Mouse (Mus musculus) layer of hippocampus, adult 18-20 months (tissue): ENCODE measurements around the gene Dmc1. TPM values are rescaled to one million over a fixed set of nuclear protein-coding genes. Genes with fewer than 3 reads are reported as not detected.
A peak's percentile ranks its signal among the peaks of the same experiment; 100 is the strongest.

Experiments used
- DNase-seq, 2 experiments: peaks; one replicate each; pipeline ENCODE4 v3.0.0; 2022; ENCODE audit warnings: low spot score in 2 of 2
- microRNA-seq, 2 experiments: library from miRNA; unstranded; fragments of <30 nt; microRNA quantifications; one replicate each; pipeline ENCODE4 v1.2.0; 2021
- total RNA-seq, 2 experiments: library from RNA; stranded (reverse); gene quantifications; 2 replicates each; pipeline ENCODE4 v1.2.3; 2021

The Dmc1 gene
- total RNA-seq, 2 experiments from 2014 or later, result 0.23 to 0.57 TPM

DNA sequence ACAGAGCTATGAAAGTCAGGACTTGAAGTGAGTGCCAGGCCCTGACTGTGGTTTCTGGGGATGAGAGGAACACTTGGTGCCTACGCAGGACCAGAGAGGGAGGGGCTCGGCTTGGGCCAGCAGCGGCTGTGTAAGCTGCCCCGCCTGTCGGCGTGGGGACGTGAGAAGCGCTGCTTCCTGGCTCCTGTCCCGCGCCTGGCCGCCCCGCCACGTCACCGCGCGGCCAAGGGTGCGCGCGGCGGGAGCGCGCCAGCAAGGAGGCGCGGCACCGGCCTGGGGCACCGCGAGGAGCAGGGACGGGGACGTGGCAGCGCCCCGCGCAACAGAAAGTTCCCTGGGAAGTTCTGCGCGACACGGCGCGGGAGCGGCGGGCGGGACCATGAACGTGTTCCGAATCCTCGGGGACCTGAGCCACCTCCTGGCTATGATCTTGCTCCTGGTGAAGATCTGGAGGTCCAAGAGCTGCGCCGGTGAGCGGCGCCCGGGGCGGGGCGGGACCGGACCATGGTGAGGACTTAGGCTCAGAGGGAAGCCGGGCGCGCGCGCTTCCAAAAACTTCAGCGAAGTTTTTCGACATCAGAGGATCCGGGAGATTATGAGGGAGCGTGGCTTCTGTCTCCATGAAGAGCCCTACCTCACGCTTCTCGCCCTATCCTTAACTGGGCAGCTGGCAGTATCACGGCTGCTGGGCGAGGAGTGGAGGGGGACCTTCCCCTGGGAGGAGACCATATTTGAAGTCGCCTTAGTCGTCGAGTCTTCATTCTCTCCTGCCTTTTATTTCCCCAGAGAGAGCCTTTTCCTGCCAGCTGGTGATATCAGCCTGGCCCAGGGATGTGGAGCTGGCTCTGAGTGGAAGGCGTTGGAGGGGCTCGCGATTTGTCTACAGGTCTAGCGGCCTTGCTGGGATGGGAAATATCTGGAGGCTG lies 88.5 kb downstream of the Dmc1 start, which contains the start of gene Kdelr3:
Kdelr3 (plus strand) TSS at position 241 of the 926 bp plus-strand sequence.
- no peak for DNase-seq

DNA sequence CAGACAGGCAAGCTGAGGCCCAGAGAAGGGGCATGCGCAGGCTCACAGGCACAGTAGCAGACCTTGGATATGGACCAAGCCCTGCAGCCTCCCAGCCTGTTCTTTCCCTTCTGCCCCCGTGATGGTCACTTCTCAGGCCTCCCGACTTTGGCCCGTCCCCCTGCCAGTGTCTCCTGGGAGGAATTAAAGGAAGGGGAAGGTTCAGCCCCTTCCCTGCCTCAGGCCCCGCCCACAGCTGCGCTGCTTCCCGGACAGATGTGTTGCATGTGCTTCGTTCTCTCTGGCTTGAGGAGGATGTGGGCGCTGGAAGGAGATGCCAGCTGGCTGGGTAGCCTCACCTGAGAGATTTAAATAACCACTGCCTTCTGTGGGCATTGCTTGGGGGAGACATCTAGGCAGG lies 91.0 kb downstream of the Dmc1 start:
- DNase-seq, result no peak

DNA sequence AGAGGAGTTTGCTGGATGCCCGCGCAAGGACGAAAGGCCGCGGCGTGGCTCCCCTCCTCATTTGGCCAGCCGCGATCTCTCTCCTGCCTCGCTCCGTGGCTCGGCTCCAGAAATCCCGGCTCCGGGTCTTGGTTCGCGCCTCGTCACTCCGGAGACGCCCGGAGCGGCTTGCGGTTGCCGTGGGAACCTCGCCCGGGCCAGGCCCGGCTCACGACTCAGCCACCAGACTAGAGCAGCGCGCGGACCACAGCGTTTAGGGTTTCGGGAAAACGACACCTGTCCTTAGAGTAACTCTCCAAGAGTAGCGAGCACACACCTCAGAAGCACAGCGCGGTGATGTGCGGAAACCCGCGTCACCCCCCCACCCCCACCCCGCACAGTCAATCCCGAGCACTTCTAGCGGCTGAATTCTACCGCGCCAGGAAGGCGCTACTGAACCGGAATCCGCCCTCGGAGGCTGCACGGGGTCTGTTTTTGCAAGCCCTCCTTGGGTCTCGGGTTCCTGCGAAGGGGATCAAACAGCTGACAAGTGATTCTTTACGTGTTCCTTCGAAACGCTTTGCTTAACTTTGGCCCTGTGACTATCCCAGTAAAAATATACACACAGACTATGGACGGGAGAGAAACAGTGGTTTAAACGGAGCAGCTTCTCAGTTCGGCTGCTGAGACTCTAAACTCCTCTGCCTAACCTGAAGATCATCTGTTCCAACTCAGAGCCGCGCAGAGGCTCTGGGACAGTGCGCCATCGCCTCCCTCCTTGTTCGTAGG lies 93.2 kb downstream of the Dmc1 start:
- DNase-seq, result peak; percentile 73 to 89

Small RNA genes within 50 kb of the gene (microRNA-seq; reads per million reads assigned to microRNA genes)
- gene Gm27903, result 0 reads per million in 2 experiments

Other genes with a start within 250 kb of the Dmc1 start
- 10 to 100 TPM; 55.0 to 57.9 TPM for gene Tmem184b, start 201.5 kb downstream of the Dmc1 start, total RNA-seq
- gene Csnk1e, start 149.5 kb downstream of the Dmc1 start, total RNA-seq, result 100 to 1,000 TPM in 1 of 2 experiments, 10 to 100 TPM in 1; 95.9 to 109 TPM
- gene Kcnj4, start 99.9 kb downstream of the Dmc1 start, total RNA-seq, result 10 to 100 TPM; 87.2 to 88.5 TPM
- gene Kdelr3, start 88.7 kb downstream of the Dmc1 start, total RNA-seq, result under 1 TPM; 0.45 to 0.53 TPM
- gene Ddx17, start 58.4 kb downstream of the Dmc1 start, total RNA-seq, result 100 to 1,000 TPM; 277 to 299 TPM
- gene Fam227a, start 53.8 kb upstream of the Dmc1 start, total RNA-seq, result 1 to 10 TPM; 8.3 to 9.4 TPM
- 10 to 100 TPM; 46.2 to 46.9 TPM for gene Cby1, start 54.1 kb upstream of the Dmc1 start, total RNA-seq
- 10 to 100 TPM; 96.4 to 98.2 TPM for gene Tomm22, start 65.8 kb upstream of the Dmc1 start, total RNA-seq
- 10 to 100 TPM; 49.4 TPM for gene Josd1, start 82.8 kb upstream of the Dmc1 start, total RNA-seq
- gene Gtpbp1, start 85.7 kb upstream of the Dmc1 start, total RNA-seq, result 10 to 100 TPM; 51.7 to 56.9 TPM
- 10 to 100 TPM; 31.9 to 32.8 TPM for gene Sun2, start 137.4 kb upstream of the Dmc1 start, total RNA-seq
- gene Dnal4, start 172.7 kb upstream of the Dmc1 start, total RNA-seq, result 10 to 100 TPM; 61.7 to 68.7 TPM
- 100 to 1,000 TPM; 714 to 740 TPM for gene Nptxr, start 199.7 kb upstream of the Dmc1 start, total RNA-seq
- gene Npcd, start 229.1 kb upstream of the Dmc1 start, total RNA-seq, result 10 to 100 TPM; 10.9 to 18.8 TPM
- 100 to 1,000 TPM; 321 to 326 TPM for gene Cbx6, start 229.6 kb upstream of the Dmc1 start, total RNA-seq